Mouse (Mus musculus): ENCODE results near the gene Gm20388.

DNA sequence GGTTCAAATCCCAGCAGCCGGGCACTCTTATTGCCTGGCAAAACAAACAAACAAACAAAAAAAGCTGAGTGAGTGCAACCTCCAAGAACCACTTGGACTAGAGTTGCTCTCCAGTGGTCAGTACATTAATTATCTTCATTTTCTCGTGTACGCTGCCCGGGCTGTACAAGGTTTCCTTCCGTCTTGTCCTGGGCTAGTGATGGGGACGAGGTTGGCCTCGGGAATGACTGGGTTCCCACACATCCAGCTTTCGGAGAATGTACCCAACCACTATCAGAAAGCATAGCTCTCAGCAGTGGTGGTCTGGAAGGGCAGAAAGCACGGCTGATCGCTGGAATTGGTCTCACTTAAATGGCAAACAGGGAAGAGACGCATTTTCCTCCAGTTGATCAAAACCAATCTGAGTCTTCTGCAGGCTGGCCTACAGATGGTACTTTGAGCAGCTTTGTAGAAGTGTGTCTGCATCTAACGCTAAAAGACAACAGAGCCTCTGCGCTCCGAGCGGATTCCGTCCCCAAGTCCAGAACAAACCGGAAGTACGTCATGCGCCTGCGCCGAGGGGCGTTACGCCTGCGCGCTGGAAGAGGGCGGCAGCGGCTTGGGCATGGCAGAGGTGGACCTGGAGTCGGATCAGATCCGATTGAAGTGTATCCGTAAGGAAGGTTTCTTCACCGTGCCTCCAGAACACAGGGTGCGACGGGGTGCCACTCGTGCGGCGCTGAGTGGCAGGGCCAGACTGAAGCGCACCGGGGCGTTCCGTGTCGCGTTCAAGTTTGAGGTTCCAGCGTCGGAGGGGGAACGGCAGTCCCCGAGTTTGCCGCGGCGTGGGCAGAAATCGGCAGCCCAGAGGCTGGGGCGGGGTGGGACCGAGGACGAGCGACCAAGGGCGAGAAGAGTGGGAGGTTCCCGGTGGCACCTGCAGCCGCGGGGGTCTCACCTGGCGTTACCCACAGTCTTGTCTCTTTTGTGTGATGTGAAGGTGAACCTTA, 3313.9 kb downstream of the Gm20388 start, which contains the start of gene Cdk10:
- peak; percentile 95 for TF ChIP-seq POLR2A (IDR thresholded peaks at IDR 0.05; ENCODE audit: insufficient read depth, low read depth, low read length)
- TF ChIP-seq CTCF (IDR thresholded peaks at IDR 0.05; ENCODE audit: insufficient read depth, low read depth, low read length), result no peak

Data from olfactory bulb, adult 2 months (tissue).